Mouse (Mus musculus) adrenal gland, adult 18-20 months (tissue): ENCODE data around the gene Map2k5. TPM values are rescaled to one million over a fixed set of nuclear protein-coding genes. Genes with fewer than 3 reads are reported as not detected.

Source experiments
- DNase-seq, 2 experiments: peaks; one replicate each; pipeline ENCODE4 v3.0.0; 2021 to 2022; ENCODE audit warnings: low spot score in 2 of 2
- total RNA-seq, 2 experiments: library from RNA; stranded (reverse); gene quantifications; 1 replicate in 1 of 2; 2 replicates in 1 of 2; pipeline ENCODE4 v1.2.3; 2021

The Map2k5 gene
- total RNA-seq, 2 experiments from 2014 or later: 21.0 to 28.3 TPM

- DNase-seq: no peak
Observed at GRCm38 (mm10) chr9:63194791-63195190, 182.9 kb downstream of the Map2k5 start.

- DNase-seq: no peak
Observed at GRCm38 (mm10) chr9:63192809-63193208, 184.9 kb downstream of the Map2k5 start.

GRCm38 (mm10) chr9:63187310-63187709 lies 190.4 kb downstream of the Map2k5 start:
- DNase-seq: peak in 1 of 2 experiments; percentile 5

GRCm38 (mm10) chr9:63185249-63185648 lies 192.5 kb downstream of the Map2k5 start:
- no peak for DNase-seq

- no peak for DNase-seq
Observed at GRCm38 (mm10) chr9:63183864-63184263, 193.8 kb downstream of the Map2k5 start.

- no peak for DNase-seq
Observed at GRCm38 (mm10) chr9:63182306-63182960, 195.3 kb downstream of the Map2k5 start.

- DNase-seq: no peak
Observed at GRCm38 (mm10) chr9:63181337-63182178, 196.1 kb downstream of the Map2k5 start.

GRCm38 (mm10) chr9:63178296-63178695 lies 199.4 kb downstream of the Map2k5 start:
- no peak for DNase-seq

- DNase-seq: no peak
Observed at GRCm38 (mm10) chr9:63174001-63174721, 203.5 kb downstream of the Map2k5 start.

GRCm38 (mm10) chr9:63171951-63172350 lies 205.8 kb downstream of the Map2k5 start:
- no peak for DNase-seq

GRCm38 (mm10) chr9:63169127-63169526 lies 208.6 kb downstream of the Map2k5 start:
- DNase-seq: no peak

GRCm38 (mm10) chr9:63165070-63165469 lies 212.6 kb downstream of the Map2k5 start:
- no peak for DNase-seq

GRCm38 (mm10) chr9:63163756-63164155 lies 213.9 kb downstream of the Map2k5 start:
- DNase-seq: no peak

GRCm38 (mm10) chr9:63151949-63152348 lies 225.8 kb downstream of the Map2k5 start:
- DNase-seq: no peak

- DNase-seq: peak; percentile 67 to 69
Observed at GRCm38 (mm10) chr9:63151072-63151870, 226.4 kb downstream of the Map2k5 start.

GRCm38 (mm10) chr9:63150086-63150800 lies 227.5 kb downstream of the Map2k5 start:
- no peak for DNase-seq

- no peak for DNase-seq
Observed at GRCm38 (mm10) chr9:63149372-63149766, 228.3 kb downstream of the Map2k5 start.

GRCm38 (mm10) chr9:63148410-63149371 lies 229.0 kb downstream of the Map2k5 start, which contains the start of gene Skor1:
Skor1 (minus strand) TSS chr9:63148961.
- no peak for DNase-seq
